Mouse (Mus musculus) C3H10T1/2 (cell line): ENCODE results near the gene Vmn1r174. TPM values are rescaled to one million over a fixed set of nuclear protein-coding genes. Genes with fewer than 3 reads are reported as not detected.

Source experiments
- polyA plus RNA-seq, 2 experiments: library from polyadenylated mRNA; unstranded; fragments of >200 nt; fragmentation: generic; extraction: Trizol; gene quantifications; one replicate each; pipeline ENCODE4 v1.2.1; 2012; ENCODE audit warnings: missing spikeins in 2 of 2

Vmn1r174 gene
- polyA plus RNA-seq: not detected

DNA sequence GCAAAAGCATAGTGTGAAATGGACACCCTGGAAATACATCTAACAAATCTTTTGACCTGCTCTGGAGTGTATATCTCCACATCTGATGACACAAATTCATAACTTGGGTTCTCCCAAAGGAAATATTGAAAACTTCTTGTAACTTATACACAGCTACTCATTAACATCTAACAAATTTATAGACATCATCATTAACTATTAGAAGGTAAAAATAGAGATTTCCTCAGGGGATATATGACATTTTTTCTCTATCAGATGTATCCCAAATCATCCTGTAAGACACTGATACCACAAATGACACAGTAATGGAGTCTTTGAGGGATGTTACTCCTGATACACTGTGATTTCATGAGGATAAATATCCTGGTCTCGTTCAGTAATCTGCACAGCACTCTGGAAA is at the start of gene Vmn1r174:
Gene Vmn1r174, plus strand, starts transcription at position 301 of the 400 bp plus-strand sequence.

DNA sequence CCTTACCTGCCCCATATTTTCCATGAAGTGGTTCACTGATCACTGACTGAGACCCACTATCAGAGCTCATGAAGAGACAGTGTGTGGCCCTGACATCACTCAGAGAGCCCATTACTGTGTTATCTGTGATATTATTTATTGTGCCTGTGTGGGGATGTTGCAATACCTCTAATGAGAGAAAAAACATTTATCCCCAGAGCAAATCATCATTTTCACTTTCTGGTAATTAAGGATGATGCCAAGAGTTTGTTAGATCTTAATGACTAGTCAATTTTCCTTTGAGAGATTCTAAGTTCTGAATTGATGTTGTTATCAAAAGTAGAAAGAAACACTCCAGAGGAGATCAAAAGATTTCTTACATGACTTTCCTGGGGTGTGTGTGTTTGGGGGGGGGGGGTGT is 58.5 kb downstream of the Vmn1r174 start, which contains the start of gene Vmn1r175:
Gene Vmn1r175, minus strand, starts transcription at position 101 of the 400 bp plus-strand sequence.

Other genes with a start within 250 kb of the Vmn1r174 start
- not detected for gene Vmn1r167, start 245.1 kb upstream of the Vmn1r174 start, polyA plus RNA-seq
- gene Vmn1r168, start 212.5 kb upstream of the Vmn1r174 start, polyA plus RNA-seq: not detected
- not detected for gene Vmn1r169, start 176.7 kb upstream of the Vmn1r174 start, polyA plus RNA-seq
- not detected for gene Vmn1r170, start 146.1 kb upstream of the Vmn1r174 start, polyA plus RNA-seq
- gene Vmn1r171, start 121.5 kb upstream of the Vmn1r174 start, polyA plus RNA-seq: not detected
- gene Vmn1r172, start 94.0 kb upstream of the Vmn1r174 start, polyA plus RNA-seq: not detected
- not detected for gene Vmn1r173, start 51.6 kb upstream of the Vmn1r174 start, polyA plus RNA-seq
- gene Vmn1r175, start 58.4 kb downstream of the Vmn1r174 start, polyA plus RNA-seq: not detected
- not detected for gene Vmn1r176, start 85.1 kb downstream of the Vmn1r174 start, polyA plus RNA-seq
- not detected for gene Vmn1r177, start 114.2 kb downstream of the Vmn1r174 start, polyA plus RNA-seq
- gene Vmn1r178, start 139.7 kb downstream of the Vmn1r174 start, polyA plus RNA-seq: not detected
- not detected for gene Vmn1r179, start 174.7 kb downstream of the Vmn1r174 start, polyA plus RNA-seq
- not detected for gene Vmn1r180, start 198.4 kb downstream of the Vmn1r174 start, polyA plus RNA-seq
- gene Vmn1r181, start 222.3 kb downstream of the Vmn1r174 start, polyA plus RNA-seq: not detected
- not detected for gene V1rd19, start 249.4 kb downstream of the Vmn1r174 start, polyA plus RNA-seq